Mouse (Mus musculus) cerebellum, postnatal 36 days (tissue): ENCODE results near the gene Cep112.

Experiments
- DNase-seq, 2 experiments: peaks; one replicate each; pipeline ENCODE4 v3.0.0; 2021 to 2022; ENCODE audit warnings: mixed read lengths in 2 of 2

Cep112 gene

GRCm38 (mm10) chr11:108449811-108450210 is 24.8 kb downstream of the Cep112 start:
- DNase-seq = peak; percentile 71 to 77

GRCm38 (mm10) chr11:108459599-108459998 is 34.6 kb downstream of the Cep112 start:
- no peak for DNase-seq

DNA sequence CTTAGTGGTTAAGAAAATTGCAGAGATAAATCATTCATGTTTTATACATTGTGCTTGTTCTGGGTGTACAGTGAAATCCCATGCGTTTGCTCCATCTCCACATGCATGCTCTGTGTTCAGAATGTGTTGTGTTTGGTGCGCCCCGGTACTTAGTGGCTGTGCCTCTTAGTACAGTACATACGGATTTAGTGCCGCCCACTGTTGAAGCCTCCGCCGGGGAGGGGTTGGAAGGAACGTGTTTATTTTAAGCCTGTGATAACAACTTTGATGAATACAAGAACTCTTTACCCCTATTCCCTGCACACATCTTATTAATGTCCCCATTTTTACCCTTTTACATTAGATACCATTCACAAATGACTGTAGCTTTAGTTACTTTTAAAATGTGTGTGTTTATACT is 39.1 kb downstream of the Cep112 start:
- DNase-seq = no peak

DNA sequence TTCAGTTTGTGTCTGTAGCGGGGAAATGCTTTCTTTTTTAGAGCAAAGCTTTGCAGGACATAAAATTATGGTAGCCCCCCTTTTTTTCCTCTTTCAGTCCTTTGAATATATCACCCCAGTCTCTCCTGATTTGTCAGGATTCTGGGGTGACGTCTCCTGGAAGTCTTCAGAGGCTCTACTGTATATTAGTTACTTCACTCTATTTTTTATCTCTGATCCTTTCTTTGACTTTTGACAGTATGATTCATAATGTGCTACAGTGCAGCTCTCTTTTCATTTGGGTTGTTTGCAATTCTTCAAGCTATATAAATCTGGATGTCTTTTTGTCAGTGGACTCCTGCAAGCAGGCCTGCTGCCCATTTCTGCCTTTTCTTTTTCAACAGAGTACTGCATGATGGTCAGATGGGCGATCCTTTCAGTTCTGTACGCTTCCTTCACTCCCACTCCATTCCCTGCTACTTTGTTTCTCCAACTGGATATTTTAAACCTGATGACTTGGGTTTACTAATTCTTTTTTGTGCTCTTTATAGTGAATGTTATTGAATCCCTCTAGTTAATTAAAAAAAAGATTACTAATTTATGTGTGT is 39.8 kb downstream of the Cep112 start:
- no peak for DNase-seq

- DNase-seq = no peak
Measured at GRCm38 (mm10) chr11:108475738-108476137, 50.7 kb downstream of the Cep112 start.

DNA sequence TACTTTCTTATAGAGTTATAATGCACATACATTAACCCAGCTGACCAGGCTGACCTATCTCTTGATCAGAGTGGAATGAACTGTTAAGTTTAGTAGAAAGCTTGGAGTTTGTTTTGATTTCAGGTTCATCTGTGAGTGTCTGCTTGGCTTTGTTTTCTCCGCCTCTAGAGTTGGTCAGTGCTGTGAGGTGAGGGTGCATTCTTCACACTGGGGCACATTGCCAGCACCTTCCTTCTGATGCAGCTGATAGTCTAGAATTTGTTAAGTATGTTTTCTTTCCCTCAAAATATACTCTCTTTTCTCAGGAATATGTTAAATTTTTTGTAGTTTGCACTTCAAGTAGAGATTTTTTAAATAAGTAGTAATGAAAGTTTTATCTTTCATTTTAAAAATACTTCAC is 51.2 kb downstream of the Cep112 start:
- no peak for DNase-seq

GRCm38 (mm10) chr11:108483976-108484375 is 59.0 kb downstream of the Cep112 start:
- DNase-seq = no peak

DNA sequence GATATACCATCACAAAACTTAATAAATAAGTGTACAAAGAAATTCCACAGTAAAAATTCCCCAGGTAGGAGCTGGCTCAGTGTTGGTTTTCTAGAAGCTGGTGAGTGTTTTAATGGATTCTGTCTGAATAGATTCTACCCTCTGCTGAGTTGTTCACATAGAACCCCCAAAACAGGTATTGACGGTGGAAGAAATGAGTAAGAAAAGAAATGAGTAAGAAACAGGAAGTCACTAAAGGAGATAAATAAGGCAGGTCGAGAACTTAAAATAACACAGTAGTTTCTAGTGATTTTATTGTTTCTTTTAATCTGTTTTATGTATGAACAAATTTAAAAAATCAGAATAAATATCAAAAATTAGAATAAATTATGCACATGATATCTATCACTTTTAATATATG is 63.3 kb downstream of the Cep112 start:
- DNase-seq = no peak

- DNase-seq = no peak
Measured at GRCm38 (mm10) chr11:108489863-108490262, 64.9 kb downstream of the Cep112 start.

GRCm38 (mm10) chr11:108508190-108508589 is 83.2 kb downstream of the Cep112 start:
- no peak for DNase-seq

GRCm38 (mm10) chr11:108527725-108528363 is 102.9 kb downstream of the Cep112 start:
- no peak for DNase-seq

DNA sequence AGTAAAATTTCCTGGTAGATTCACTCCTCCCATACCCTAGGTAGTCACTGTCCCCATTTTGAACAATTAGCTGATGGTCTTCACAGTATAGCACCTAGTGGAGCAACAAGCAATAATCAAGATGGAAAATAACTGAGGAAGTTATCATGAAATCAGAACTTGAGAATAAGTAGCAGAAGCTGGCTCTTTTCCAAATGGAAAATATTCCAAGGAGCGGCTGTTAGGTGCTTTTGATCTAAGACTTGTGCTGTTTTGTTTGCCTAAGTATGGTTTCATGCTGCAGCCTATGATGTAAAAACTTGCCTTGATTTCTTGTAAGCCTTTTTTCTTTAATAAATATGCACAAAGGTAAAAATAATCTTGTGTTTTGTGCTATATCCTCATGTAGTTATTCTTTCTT is 107.9 kb downstream of the Cep112 start:
- no peak for DNase-seq

DNA sequence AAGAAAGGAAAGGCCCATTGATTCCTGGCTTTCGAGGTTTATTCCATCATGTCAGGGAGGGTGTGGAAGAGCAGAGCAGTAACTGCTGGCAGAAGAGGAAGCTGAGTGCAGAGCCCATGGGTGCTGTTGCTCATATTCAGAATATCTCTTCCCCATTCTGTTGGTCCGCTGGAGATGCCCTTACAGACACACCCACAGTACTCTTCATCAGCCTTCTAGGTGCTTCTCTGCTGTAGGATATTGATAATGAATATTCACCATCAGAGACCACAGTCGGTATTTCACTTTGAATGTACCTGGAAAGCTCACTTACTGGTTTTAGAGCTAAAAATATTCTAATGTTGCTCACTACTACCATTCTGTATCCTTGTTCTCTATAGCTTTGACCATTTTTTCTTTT is 109.0 kb downstream of the Cep112 start:
- DNase-seq = no peak

DNA sequence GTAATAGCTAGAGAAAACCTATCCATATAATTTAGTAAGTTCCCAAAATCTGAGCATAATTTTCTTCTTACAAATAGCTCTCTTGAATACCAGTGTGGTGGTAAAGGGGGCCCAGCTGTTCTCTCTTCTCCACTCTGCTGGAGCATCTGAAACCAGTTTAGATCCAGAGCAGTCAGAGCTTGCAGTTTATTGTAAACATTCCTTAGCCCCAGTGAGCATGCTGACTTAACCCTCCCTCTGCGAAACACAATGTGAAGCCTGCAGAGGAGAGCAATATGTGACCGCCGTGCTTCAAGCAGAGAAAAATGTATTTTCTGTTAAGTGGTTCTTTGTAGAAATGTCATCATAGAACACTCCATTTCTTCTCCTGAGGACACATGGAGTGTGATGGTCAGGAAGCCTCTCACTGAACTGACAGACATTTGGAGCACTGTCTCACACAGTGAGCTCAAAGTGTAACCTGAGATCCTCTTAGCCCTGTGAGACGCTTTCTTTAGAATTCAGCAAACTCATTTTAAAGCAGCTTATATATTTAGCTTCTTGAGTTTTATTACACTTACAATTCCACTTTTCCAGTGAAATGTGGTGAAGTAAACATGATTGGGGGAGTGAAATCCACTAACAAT is 128.1 kb downstream of the Cep112 start:
- DNase-seq = no peak

GRCm38 (mm10) chr11:108553881-108554280 is 128.9 kb downstream of the Cep112 start:
- DNase-seq = no peak

DNA sequence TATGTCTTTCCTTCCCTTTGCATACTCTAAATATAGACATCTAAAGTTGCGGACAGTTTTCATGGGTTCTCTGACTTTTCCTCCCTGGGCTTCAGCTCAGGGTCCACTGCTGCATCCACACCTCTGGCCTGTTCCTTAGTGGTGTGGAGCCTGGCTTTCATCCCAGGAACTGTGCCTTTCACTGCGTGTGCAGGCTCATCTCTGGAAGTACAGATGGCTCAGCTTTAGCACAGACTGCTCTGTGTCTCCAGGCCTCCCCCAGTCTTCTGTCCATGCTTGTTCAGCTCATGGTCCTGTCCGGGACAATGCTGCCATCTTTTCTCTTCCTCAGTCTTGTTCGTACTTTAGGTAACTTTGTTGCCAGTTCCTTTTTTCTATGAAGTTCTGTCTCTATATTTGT is 133.6 kb downstream of the Cep112 start:
- DNase-seq = no peak

GRCm38 (mm10) chr11:108559506-108559905 is 134.5 kb downstream of the Cep112 start:
- no peak for DNase-seq

- no peak for DNase-seq
Measured at GRCm38 (mm10) chr11:108562076-108562475, 137.1 kb downstream of the Cep112 start.

DNA sequence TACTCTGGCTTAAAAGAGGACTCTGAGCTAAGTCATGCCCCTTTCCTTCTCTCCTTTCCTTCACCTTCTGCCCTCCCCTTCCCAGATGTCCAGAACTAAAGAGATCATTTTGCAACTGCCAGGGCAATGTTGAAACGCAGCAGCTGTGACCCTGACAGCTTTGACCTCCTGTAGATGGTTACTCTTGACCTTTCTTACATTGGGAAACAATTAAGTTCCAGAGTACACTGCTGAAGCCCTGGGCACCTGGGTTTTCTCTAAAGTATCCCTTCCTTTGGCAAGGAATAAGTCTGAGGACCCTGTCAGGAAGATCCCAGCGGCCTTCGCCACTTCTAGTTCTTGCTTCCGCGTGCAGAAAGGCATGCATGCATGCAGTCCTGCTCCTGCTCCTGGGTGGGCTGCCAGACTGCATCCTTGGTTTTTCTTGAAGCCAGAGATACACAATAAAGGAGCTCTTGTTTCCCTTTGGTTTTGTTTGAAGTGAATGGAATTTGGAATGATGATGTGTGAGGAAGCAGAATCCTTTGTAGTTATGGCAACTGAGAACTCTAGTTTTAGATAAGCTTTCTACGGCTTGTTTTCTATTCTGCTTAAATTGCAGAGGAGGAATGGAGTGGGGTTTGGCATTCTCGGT is 161.7 kb downstream of the Cep112 start:
- DNase-seq = no peak

GRCm38 (mm10) chr11:108593207-108593958 is 168.4 kb downstream of the Cep112 start:
- DNase-seq = no peak

DNA sequence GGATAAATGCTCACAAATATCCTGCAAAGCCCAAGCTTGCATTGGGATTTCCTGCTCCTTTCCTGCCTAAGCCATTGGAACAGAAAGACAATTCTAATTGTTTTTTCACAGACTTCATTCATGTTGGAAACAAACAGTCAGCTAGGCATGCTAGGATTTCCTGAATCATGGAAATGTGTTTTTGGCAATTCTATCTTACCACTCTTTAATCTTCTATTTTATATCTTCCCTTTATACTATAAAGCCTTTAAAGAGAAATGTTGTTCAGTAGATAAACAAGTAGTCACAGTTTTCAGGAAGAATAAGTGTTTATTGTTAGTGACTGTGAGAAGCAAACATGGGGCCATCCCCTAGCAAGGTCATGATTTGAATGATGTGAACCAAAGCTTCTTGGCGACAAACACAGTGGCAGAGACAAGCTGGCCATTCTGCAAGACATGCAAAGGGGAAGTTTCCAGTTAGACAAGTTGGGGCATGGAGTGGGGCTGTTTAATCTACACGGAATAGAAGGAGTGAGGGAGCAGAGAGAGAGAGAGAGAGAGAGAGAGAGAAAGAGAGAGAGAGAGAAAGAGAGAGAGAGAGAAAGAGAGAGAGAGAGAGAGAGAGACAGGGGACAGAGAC is 169.1 kb downstream of the Cep112 start:
- DNase-seq = no peak

DNA sequence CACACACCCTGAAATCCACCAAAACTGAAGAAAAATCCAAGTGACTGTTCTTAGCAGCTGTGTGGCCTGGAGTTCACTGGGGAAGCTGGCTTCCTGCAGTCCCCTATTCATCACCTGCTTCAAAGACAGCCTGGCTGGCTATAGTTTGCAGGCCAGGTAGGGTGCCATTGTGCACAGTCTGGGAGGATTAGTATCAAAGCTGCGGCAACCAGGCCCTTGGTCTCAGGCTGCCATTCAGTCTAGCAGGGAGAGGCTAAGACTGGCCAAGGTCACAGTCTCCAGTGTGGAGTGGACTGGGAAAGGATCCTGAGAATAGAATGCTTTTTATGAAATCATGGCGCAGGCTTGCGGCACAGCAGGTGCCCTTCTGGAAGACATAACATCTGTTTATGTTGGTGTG is 180.3 kb downstream of the Cep112 start:
- peak; percentile 5 to 12 for DNase-seq

DNA sequence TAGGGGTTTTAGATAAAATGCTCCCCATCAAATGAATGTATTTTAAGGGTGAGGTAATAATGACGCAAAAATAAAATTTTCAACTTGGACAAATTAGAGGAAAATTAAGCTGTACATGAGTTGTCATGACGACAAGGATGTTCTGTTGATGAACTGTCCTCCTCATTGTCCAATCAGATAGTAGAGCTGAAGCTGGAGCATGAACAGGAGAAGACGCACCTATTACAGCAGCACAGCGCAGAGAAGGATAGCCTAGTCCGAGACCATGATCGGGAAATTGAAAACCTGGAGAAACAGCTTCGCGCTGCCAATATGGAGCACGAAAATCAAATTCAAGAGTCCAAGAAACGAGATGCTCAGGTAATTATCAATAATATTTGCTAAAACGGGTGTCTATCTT is 181.0 kb downstream of the Cep112 start:
- DNase-seq = no peak
